Mouse (Mus musculus) adrenal gland, adult 8-10 months (tissue): ENCODE data around the gene Topbp1. TPM values are rescaled to one million over a fixed set of nuclear protein-coding genes. Genes with fewer than 3 reads are reported as not detected.

Experiments used
- DNase-seq: peaks from one replicate; pipeline ENCODE4 v3.0.0; 2022
- total RNA-seq, 4 experiments: library from RNA; stranded (reverse); gene quantifications; 2 replicates each; pipeline ENCODE4 v1.2.4; 2022

Topbp1 gene
- 10 to 100 TPM; 27.8 to 31.7 (median 29.8) TPM for total RNA-seq

GRCm38 (mm10) chr9:103304927-103305326, at the start of gene Topbp1, which contains the start of gene 1300017J02Rik:
Gene Topbp1 (plus strand): TSS chr9:103305215.
Gene 1300017J02Rik (minus strand): TSS chr9:103305082.
- peak; percentile 88 for DNase-seq

GRCm38 (mm10) chr9:103265778-103266177, 39.2 kb upstream of the Topbp1 start:
- DNase-seq: no peak

- no peak for DNase-seq
Observed at GRCm38 (mm10) chr9:103271104-103271503, 33.9 kb upstream of the Topbp1 start.

GRCm38 (mm10) chr9:103274819-103275218, 30.2 kb upstream of the Topbp1 start:
- no peak for DNase-seq

GRCm38 (mm10) chr9:103275676-103276075, 29.3 kb upstream of the Topbp1 start:
- DNase-seq: no peak

- no peak for DNase-seq
Observed at GRCm38 (mm10) chr9:103276876-103277275, 28.1 kb upstream of the Topbp1 start.

GRCm38 (mm10) chr9:103286396-103286795, 18.6 kb upstream of the Topbp1 start:
- no peak for DNase-seq

- no peak for DNase-seq
Observed at GRCm38 (mm10) chr9:103286901-103287422, 18.1 kb upstream of the Topbp1 start.

- no peak for DNase-seq
Observed at GRCm38 (mm10) chr9:103287840-103288488, 17.1 kb upstream of the Topbp1 start.

GRCm38 (mm10) chr9:103288489-103289180, 16.4 kb upstream of the Topbp1 start:
- DNase-seq: no peak

- no peak for DNase-seq
Observed at GRCm38 (mm10) chr9:103294507-103294906, 10.5 kb upstream of the Topbp1 start.

GRCm38 (mm10) chr9:103301086-103301485, 3.9 kb upstream of the Topbp1 start:
- DNase-seq: no peak

GRCm38 (mm10) chr9:103302239-103302638, 2.8 kb upstream of the Topbp1 start:
- DNase-seq: no peak

- peak; percentile 14 for DNase-seq
Observed at GRCm38 (mm10) chr9:103302666-103303065, 2.3 kb upstream of the Topbp1 start.

GRCm38 (mm10) chr9:103305332-103306041, 472 bp downstream of the Topbp1 start:
- no peak for DNase-seq

GRCm38 (mm10) chr9:103309832-103310231, 4.8 kb downstream of the Topbp1 start:
- no peak for DNase-seq

- no peak for DNase-seq
Observed at GRCm38 (mm10) chr9:103324678-103325077, 19.7 kb downstream of the Topbp1 start.

GRCm38 (mm10) chr9:103326449-103326848, 21.4 kb downstream of the Topbp1 start:
- DNase-seq: no peak

- no peak for DNase-seq
Observed at GRCm38 (mm10) chr9:103332663-103333062, 27.6 kb downstream of the Topbp1 start.

- DNase-seq: no peak
Observed at GRCm38 (mm10) chr9:103336912-103337311, 31.9 kb downstream of the Topbp1 start.

GRCm38 (mm10) chr9:103347045-103347444, 42.0 kb downstream of the Topbp1 start:
- DNase-seq: no peak

GRCm38 (mm10) chr9:103347996-103348490, 43.0 kb downstream of the Topbp1 start:
- DNase-seq: peak; percentile 51

GRCm38 (mm10) chr9:103348791-103349190, 43.8 kb downstream of the Topbp1 start:
- DNase-seq: no peak
